Mouse (Mus musculus): ENCODE results near the gene Atcay. TPM values are rescaled to one million over a fixed set of nuclear protein-coding genes. Genes with fewer than 3 reads are reported as not detected.

The Atcay gene
- total and polyA plus RNA-seq, 3 experiments = 0.19 to 0.33 TPM; not detected in 1

GRCm38 (mm10) chr10:81167200-81168086 lies 63.2 kb downstream of the Atcay start, which contains the start of gene Pias4:
TSS of gene Pias4 (minus strand) at chr10:81167923.
- Histone ChIP-seq H3K27ac (ENCODE audit: control insufficient read depth, low read depth, low read length) (peak within 1 kb of the TSS; percentile 95), H3K79me2 (ENCODE audit: control insufficient read depth, insufficient read depth, low read length, poor library complexity) (peaks cover 27% of the 10 kb centered on the region), H3K9me3 (replicated peaks; ENCODE audit: insufficient read depth, low read length) (no peaks in the 10 kb centered on the region), H3K4me3 (ENCODE audit: control insufficient read depth in 1 of 2, insufficient read depth in 1 of 2, low read depth in 2 of 2, low read length in 2 of 2) (peak within 1 kb of the TSS; percentile 91), H3K4me1 (ENCODE audit: control insufficient read depth in 1 of 2, insufficient read depth in 2 of 2, low read length in 2 of 2) (peaks cover 0 to 4% of the 10 kb centered on the region in 2 experiments; a peak in 1 of 4 replicates), H3K36me3 (ENCODE audit: control insufficient read depth in 1 of 2, insufficient read depth in 2 of 2, low read length in 2 of 2) (peaks cover 0 to 3% of the 10 kb centered on the region in 2 experiments; a peak in 2 of 4 replicates), H3K27me3 (ENCODE audit: control insufficient read depth in 1 of 2, insufficient read depth in 2 of 2, low read length in 2 of 2) (no peaks in the 10 kb centered on the region), H3K9ac (ENCODE audit: control insufficient read depth, low read depth, low read length, poor library complexity, severe bottlenecking) (peak within 1 kb of the TSS; percentile 89)
- peak; percentile 99 for DNase-seq (ENCODE audit: low read depth, low spot score)
- TF ChIP-seq ZMIZ1 (IDR thresholded peaks at IDR 0.05; ENCODE audit: low read depth, low read length) = peak; percentile 8; the same call in 1 of the 2 replicates
- no peak for TF ChIP-seq MEF2A (IDR thresholded peaks at IDR 0.05; ENCODE audit: extremely low read depth, insufficient replicate concordance, low read depth, low read length, poor library complexity, severe bottlenecking)
- no peak for TF ChIP-seq MYB (IDR thresholded peaks at IDR 0.05; ENCODE audit: low read depth, low read length)
- peak; percentile 51; the same call in 1 of the 2 replicates for TF ChIP-seq POLR2AphosphoS2 (IDR thresholded peaks at IDR 0.05; ENCODE audit: low read length)
- no peak for TF ChIP-seq MYC (IDR thresholded peaks at IDR 0.05; ENCODE audit: low read depth, low read length)
- TF ChIP-seq NELFE (IDR thresholded peaks at IDR 0.05; ENCODE audit: low read depth, low read length) = peak; percentile 80
- TF ChIP-seq ZKSCAN1 (IDR thresholded peaks at IDR 0.05; ENCODE audit: low read depth, low read length) = no peak
- no peak for TF ChIP-seq CHD1 (IDR thresholded peaks at IDR 0.05; ENCODE audit: low read depth, low read length)
- TF ChIP-seq CTCF (IDR thresholded peaks at IDR 0.05 in 2 of 3, conservative IDR thresholded peaks at IDR 0.05 in 1 of 3; ENCODE audit: control insufficient read depth in 1 of 3, insufficient read depth in 1 of 3, low read depth in 2 of 3, low read length in 3 of 3, poor library complexity in 1 of 3, severe bottlenecking in 1 of 3) = no peak
- no peak for TF ChIP-seq TAL1 (IDR thresholded peaks at IDR 0.05; ENCODE audit: low read length)
- no peak for TF ChIP-seq E2F4 (IDR thresholded peaks at IDR 0.05; ENCODE audit: borderline replicate concordance, low read depth, low read length)
- no peak for TF ChIP-seq JUND (IDR thresholded peaks at IDR 0.05; ENCODE audit: low read depth, low read length)
- TF ChIP-seq USF2 (IDR thresholded peaks at IDR 0.05; ENCODE audit: borderline replicate concordance in 1 of 2, insufficient read depth in 1 of 2, low read depth in 1 of 2, low read length in 2 of 2) = peak; percentile 65 to 94; a peak in 3 of 4 replicates
- TF ChIP-seq ZC3H11A (IDR thresholded peaks at IDR 0.05; ENCODE audit: low read depth, low read length) = no peak
- peak in 1 of 2 experiments; percentile 7; a peak in 1 of 4 replicates for TF ChIP-seq EP300 (IDR thresholded peaks at IDR 0.05; ENCODE audit: low read depth in 1 of 2, low read length in 2 of 2)
- no peak; the same call in 1 of the 2 replicates for TF ChIP-seq KAT2A (conservative IDR thresholded peaks at IDR 0.05; ENCODE audit: low read depth, low read length)
- no peak for TF ChIP-seq GABPA (IDR thresholded peaks at IDR 0.05; ENCODE audit: low read depth, low read length)
- TF ChIP-seq MAFK (IDR thresholded peaks at IDR 0.05; ENCODE audit: borderline replicate concordance, low read depth, low read length) = no peak
- peak; percentile 80 for TF ChIP-seq TCF12 (IDR thresholded peaks at IDR 0.05; ENCODE audit: low read depth, low read length)
- peak; percentile 96 for TF ChIP-seq BHLHE40 (IDR thresholded peaks at IDR 0.05; ENCODE audit: borderline replicate concordance, low read depth, low read length)
- no peak for TF ChIP-seq ZNF384 (IDR thresholded peaks at IDR 0.05; ENCODE audit: low read depth, low read length)
- TF ChIP-seq UBTF (IDR thresholded peaks at IDR 0.05; ENCODE audit: borderline replicate concordance, insufficient read depth, low read depth, low read length) = no peak
- TF ChIP-seq MAZ (IDR thresholded peaks at IDR 0.05; ENCODE audit: low read depth, low read length) = no peak
- no peak for TF ChIP-seq SMC3 (IDR thresholded peaks at IDR 0.05; ENCODE audit: low read depth, low read length)
- TF ChIP-seq HCFC1 (IDR thresholded peaks at IDR 0.05; ENCODE audit: low read depth, low read length) = peak; percentile 83
- TF ChIP-seq ELF1 (IDR thresholded peaks at IDR 0.05; ENCODE audit: low read depth, low read length) = peak; percentile 14; the same call in 1 of the 2 replicates
- peak; percentile 100 for TF ChIP-seq USF1 (IDR thresholded peaks at IDR 0.05; ENCODE audit: low read depth, low read length)
- TF ChIP-seq GATA1 (IDR thresholded peaks at IDR 0.05; ENCODE audit: low read depth, low read length) = no peak
- TF ChIP-seq ETS1 (IDR thresholded peaks at IDR 0.05; ENCODE audit: low read depth, low read length) = no peak
- no peak for TF ChIP-seq RCOR1 (IDR thresholded peaks at IDR 0.05; ENCODE audit: low read depth, low read length)
- peak; percentile 88 for TF ChIP-seq TBP (IDR thresholded peaks at IDR 0.05; ENCODE audit: low read depth, low read length)
- peak; percentile 91 for TF ChIP-seq NRF1 (IDR thresholded peaks at IDR 0.05; ENCODE audit: insufficient read depth, low read depth, low read length, poor library complexity, severe bottlenecking)
- TF ChIP-seq MXI1 (IDR thresholded peaks at IDR 0.05; ENCODE audit: low read depth, low read length) = peak; percentile 60
- TF ChIP-seq POLR2AphosphoS5 (IDR thresholded peaks at IDR 0.05; ENCODE audit: borderline replicate concordance, low read depth, low read length) = no peak

Data from MEL (cell line).